Mouse (Mus musculus): ENCODE data around the gene Smim8. TPM values are rescaled to one million over a fixed set of nuclear protein-coding genes. Genes with fewer than 3 reads are reported as not detected.

Gene Smim8
- total RNA-seq (2021): 10 to 100 TPM; 22.7 to 22.8 TPM
- long read RNA-seq, experiment 1, transcript Smim8-201 (3 exons, 786 nt): major isoform, 15 of 28 reads
- long read RNA-seq, experiment 1, partial matches to known transcripts: 11 of 28 reads
- long read RNA-seq, experiment 1, other reads (novel, unspliced or antisense): 0 of 28 reads
- long read RNA-seq, experiment 2, transcript Smim8-201 (3 exons, 786 nt): major isoform, 10 of 20 reads
- long read RNA-seq, experiment 2, partial matches to known transcripts: 6 of 20 reads
- long read RNA-seq, experiment 2, other reads (novel, unspliced or antisense): 1 of 20 reads

DNA sequence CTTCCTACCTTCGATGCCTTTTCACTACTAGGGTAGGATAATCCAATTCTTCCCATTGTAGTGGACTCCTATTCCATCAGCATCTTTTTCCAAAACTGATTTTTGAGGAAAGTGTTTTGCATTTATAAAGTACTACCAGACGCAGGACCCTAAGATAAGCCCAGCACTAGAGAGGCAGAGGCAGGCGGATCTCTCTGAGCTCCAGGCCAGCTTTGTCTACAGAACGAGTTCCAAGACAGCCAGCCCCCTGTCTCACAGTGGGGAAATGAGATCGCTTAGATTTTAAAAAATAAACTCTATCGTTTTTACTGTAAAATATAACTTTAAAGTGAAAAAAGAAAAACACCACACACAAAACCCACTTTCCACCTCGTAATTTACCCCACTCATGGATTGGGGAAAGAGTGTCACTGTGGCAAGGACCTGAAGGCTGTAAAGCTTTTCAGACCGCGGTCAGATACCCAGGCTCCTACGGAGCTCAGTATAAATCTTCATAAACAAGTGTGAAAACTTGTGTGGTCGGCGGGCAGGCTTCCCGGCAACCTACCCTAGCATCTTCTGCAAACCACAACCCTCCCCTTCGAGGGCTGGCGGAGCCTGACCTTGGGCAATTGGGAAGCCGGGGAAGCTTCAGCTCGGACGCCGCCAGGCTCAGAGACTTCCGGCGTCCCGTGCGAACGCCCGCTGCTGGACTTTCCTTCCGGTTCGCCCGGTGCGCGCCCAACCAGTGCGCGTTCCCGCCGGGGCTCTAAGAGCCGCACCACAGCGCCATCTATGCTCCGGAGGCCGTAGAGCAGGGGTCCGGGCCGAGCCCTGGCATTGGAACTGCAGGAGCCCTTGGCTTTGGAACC lies at the start of gene Smim8:
Smim8 (minus strand) TSS at position 747 of the 851 bp plus-strand sequence.
- DNase-seq (ENCODE audit: low spot score in 2 of 2): peak; percentile 83 to 94
- H3K4me3 ChIP-seq: peak within 1 kb of the TSS; percentile 79
- peak within 1 kb of the TSS; percentile 90 for H3K27ac ChIP-seq
- TF ChIP-seq CTCF (conservative IDR thresholded peaks at IDR 0.05): peak; percentile 95

DNA sequence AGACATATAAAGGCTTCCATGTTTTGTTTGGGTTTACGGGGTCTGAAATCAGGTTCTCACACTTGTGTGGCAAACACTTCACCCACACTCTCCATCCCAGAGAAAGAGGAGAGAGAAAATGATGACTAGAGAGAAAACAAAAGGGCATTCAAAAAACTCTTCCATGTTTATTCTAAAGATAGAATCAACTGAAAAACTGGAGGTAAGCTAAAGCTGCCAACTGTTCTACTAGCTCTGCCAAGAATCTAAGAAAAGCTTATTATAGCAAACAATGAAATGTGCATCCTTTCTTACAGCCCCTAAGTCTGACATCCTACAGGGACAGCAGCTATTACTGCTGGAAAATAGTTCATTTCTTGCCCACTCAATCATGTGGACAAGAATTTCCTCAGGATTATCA lies 45.7 kb upstream of the Smim8 start:
- no peak for DNase-seq (ENCODE audit: low spot score in 2 of 2)
- no peak for TF ChIP-seq CTCF (conservative IDR thresholded peaks at IDR 0.05)
- Histone ChIP-seq H3K27ac (no peak overlapping the region), H3K4me3 (no peak overlapping the region)

GRCm38 (mm10) chr4:34819904-34820303 lies 41.7 kb upstream of the Smim8 start:
- no peak for TF ChIP-seq CTCF (conservative IDR thresholded peaks at IDR 0.05)
- DNase-seq (ENCODE audit: low spot score in 2 of 2): no peak
- no peak overlapping the region for H3K27ac ChIP-seq
- H3K4me3 ChIP-seq: no peak overlapping the region

- no peak for TF ChIP-seq CTCF (conservative IDR thresholded peaks at IDR 0.05)
- Histone ChIP-seq H3K27ac (no peak overlapping the region), H3K4me3 (no peak overlapping the region)
- no peak for DNase-seq (ENCODE audit: low spot score in 2 of 2)
Observed at GRCm38 (mm10) chr4:34801166-34802034, 23.2 kb upstream of the Smim8 start.

GRCm38 (mm10) chr4:34798005-34798404 lies 19.8 kb upstream of the Smim8 start:
- TF ChIP-seq CTCF (conservative IDR thresholded peaks at IDR 0.05): no peak
- H3K4me3 ChIP-seq: no peak overlapping the region
- DNase-seq (ENCODE audit: low spot score in 2 of 2): no peak
- no peak overlapping the region for H3K27ac ChIP-seq

- H3K4me3 ChIP-seq: no peak overlapping the region
- H3K27ac ChIP-seq: no peak overlapping the region
- DNase-seq (ENCODE audit: low spot score in 2 of 2): no peak
- TF ChIP-seq CTCF (conservative IDR thresholded peaks at IDR 0.05): no peak
Observed at GRCm38 (mm10) chr4:34797294-34797983, 19.2 kb upstream of the Smim8 start.

DNA sequence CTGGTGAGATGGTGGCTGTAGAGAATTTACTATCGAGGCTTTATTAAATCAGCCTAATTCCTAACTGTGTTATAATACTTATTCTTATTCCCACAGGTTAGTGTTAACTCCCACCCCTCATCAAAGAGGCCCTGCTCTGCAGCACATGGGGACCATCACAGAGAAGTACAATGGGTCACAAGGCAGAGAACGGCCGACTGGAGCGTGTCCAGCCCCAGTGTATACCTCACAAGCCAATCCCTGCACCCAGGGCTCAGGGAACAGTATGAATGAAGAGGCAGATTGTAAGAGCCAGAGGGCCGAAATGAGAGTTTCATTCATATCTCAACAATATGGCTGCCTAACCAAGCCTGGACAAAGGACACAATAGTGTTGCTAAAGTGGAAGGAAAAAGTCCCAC lies 18.1 kb upstream of the Smim8 start:
- no peak overlapping the region for H3K27ac ChIP-seq
- no peak overlapping the region for H3K4me3 ChIP-seq
- DNase-seq (ENCODE audit: low spot score in 2 of 2): no peak
- no peak for TF ChIP-seq CTCF (conservative IDR thresholded peaks at IDR 0.05)

DNA sequence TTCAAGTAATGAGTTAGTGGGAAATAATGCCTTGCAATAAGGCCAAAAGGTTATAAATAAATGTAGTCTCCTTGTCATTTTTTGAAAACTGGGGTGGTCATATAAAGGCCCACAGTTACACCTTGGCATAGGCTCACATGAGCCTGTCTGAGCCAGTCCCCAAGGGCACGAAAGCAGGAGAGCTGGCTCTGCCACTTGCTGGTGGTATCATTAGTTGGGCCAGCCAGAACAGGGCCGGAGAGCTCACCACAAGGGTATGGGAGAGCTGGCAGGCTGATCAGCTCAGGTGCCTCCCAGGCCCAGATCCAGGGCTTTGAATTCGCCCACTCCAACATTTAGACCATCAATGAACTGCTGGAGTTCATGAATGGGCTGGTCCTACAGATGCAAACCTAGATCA lies 8.3 kb upstream of the Smim8 start:
- TF ChIP-seq CTCF (conservative IDR thresholded peaks at IDR 0.05): no peak
- no peak overlapping the region for H3K27ac ChIP-seq
- DNase-seq (ENCODE audit: low spot score in 2 of 2): no peak
- no peak overlapping the region for H3K4me3 ChIP-seq

- Histone ChIP-seq H3K4me3 (no peak overlapping the region), H3K27ac (no peak overlapping the region)
- TF ChIP-seq CTCF (conservative IDR thresholded peaks at IDR 0.05): no peak
- DNase-seq (ENCODE audit: low spot score in 2 of 2): no peak
Observed at GRCm38 (mm10) chr4:34785646-34786045, 7.4 kb upstream of the Smim8 start.

- no peak for DNase-seq (ENCODE audit: low spot score in 2 of 2)
- TF ChIP-seq CTCF (conservative IDR thresholded peaks at IDR 0.05): peak; percentile 70
- no peak overlapping the region for H3K4me3 ChIP-seq
- H3K27ac ChIP-seq: no peak overlapping the region
Observed at GRCm38 (mm10) chr4:34784865-34785264, 6.6 kb upstream of the Smim8 start.

- Histone ChIP-seq H3K4me3 (no peak overlapping the region), H3K27ac (no peak overlapping the region)
- peak; percentile 64 for TF ChIP-seq CTCF (conservative IDR thresholded peaks at IDR 0.05)
- DNase-seq (ENCODE audit: low spot score in 2 of 2): no peak
Observed at GRCm38 (mm10) chr4:34782730-34783129, 4.5 kb upstream of the Smim8 start.

DNA sequence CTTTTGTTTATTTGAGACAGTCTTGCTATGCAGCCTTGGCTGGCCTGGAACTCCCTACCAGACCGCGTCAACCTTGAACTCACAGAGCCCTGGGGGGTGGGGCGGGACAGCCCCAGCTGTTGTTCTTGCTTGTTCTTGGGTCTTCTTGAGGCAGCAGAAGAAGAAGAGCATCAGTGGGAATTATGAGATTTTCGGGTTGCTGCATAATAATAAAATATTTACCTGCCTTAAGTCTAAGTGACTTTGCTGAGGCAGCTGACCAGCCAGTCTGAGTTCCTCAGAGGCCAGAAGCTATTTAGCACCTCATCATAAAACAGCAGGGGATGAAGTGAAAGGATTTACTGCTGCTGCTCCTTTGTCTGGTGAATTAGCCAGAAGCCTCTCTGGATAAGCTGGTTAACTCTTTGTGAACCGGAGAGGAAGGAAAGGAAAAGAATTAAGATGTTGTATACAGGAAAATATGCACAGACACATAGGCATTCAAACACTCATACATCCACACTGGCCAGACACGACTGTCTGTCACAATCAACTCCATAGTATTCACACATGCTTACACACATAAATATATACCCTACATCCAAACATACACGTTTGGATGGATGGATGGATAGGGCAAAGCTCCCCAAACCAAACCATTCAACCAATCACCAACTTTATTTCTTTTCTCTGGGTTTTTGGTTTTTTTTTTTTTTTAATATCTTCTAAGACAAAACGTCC lies 6.4 kb downstream of the Smim8 start:
- Histone ChIP-seq H3K4me3 (no peak overlapping the region), H3K27ac (no peak overlapping the region)
- TF ChIP-seq CTCF (conservative IDR thresholded peaks at IDR 0.05): no peak
- no peak for DNase-seq (ENCODE audit: low spot score in 2 of 2)
